Mouse (Mus musculus) urinary bladder, postnatal 0 days (tissue): ENCODE results near the gene Olfr2. TPM values are rescaled to one million over a fixed set of nuclear protein-coding genes. Genes with fewer than 3 reads are reported as not detected.

Source experiments
- polyA plus RNA-seq: library from polyadenylated mRNA; unstranded; fragments of >200 nt; fragmentation: Nextera tagmentation; extraction: Ambion mirVana; gene quantifications from 2 replicates; pipeline ENCODE4 v1.2.1, GENCODE M21; 2015

Gene Olfr2
- not detected in 2 replicates for polyA plus RNA-seq

GRCm38 (mm10) chr7:107005972-107006371 lies at the start of gene Olfr2:
Gene Olfr2 (minus strand): TSS chr7:107006072.

GRCm38 (mm10) chr7:107030874-107031273 lies 25.0 kb upstream of the Olfr2 start, which contains the start of gene Olfr713:
Gene Olfr713 (plus strand): TSS chr7:107031174.

GRCm38 (mm10) chr7:106975353-106975752 lies 30.5 kb downstream of the Olfr2 start, which contains the start of gene Olfr711:
Gene Olfr711 (minus strand): TSS chr7:106975453.

GRCm38 (mm10) chr7:106963837-106964236 lies 42.0 kb downstream of the Olfr2 start, which contains the start of gene Olfr6:
Gene Olfr6 (minus strand): TSS chr7:106963937.

GRCm38 (mm10) chr7:106948212-106948611 lies 57.7 kb downstream of the Olfr2 start, which contains the start of gene Olfr710:
Gene Olfr710 (minus strand): TSS chr7:106948312.

Other genes with a start within 250 kb of the Olfr2 start
- not detected in 2 replicates for gene Olfr699, start 212.9 kb downstream of the Olfr2 start, polyA plus RNA-seq
- gene Olfr700, start 197.2 kb downstream of the Olfr2 start, polyA plus RNA-seq = not detected in 2 replicates
- not detected in 2 replicates for gene Olfr701, start 191.9 kb downstream of the Olfr2 start, polyA plus RNA-seq
- not detected in 2 replicates for gene Olfr702, start 172.2 kb downstream of the Olfr2 start, polyA plus RNA-seq
- gene Olfr703, start 162.7 kb downstream of the Olfr2 start, polyA plus RNA-seq = not detected in 2 replicates
- gene Olfr704, start 142.9 kb downstream of the Olfr2 start, polyA plus RNA-seq = not detected in 2 replicates
- not detected in 2 replicates for gene Olfr705, start 129.2 kb downstream of the Olfr2 start, polyA plus RNA-seq
- not detected in 2 replicates for gene Olfr706, start 117.9 kb downstream of the Olfr2 start, polyA plus RNA-seq
- gene Olfr707, start 104.8 kb downstream of the Olfr2 start, polyA plus RNA-seq = not detected in 2 replicates
- gene Olfr1532-ps1, start 98.1 kb downstream of the Olfr2 start, polyA plus RNA-seq = not detected in 2 replicates
- gene Olfr709-ps1, start 73.9 kb downstream of the Olfr2 start, polyA plus RNA-seq = not detected in 2 replicates
- not detected in 2 replicates for gene Olfr710, start 57.8 kb downstream of the Olfr2 start, polyA plus RNA-seq
- gene Olfr6, start 42.1 kb downstream of the Olfr2 start, polyA plus RNA-seq = not detected in 2 replicates
- not detected in 2 replicates for gene Olfr711, start 30.6 kb downstream of the Olfr2 start, polyA plus RNA-seq
- not detected in 2 replicates for gene Olfr713, start 25.1 kb upstream of the Olfr2 start, polyA plus RNA-seq
- gene Olfr714, start 64.9 kb upstream of the Olfr2 start, polyA plus RNA-seq = not detected in 2 replicates
- not detected in 2 replicates for gene Olfr17, start 87.1 kb upstream of the Olfr2 start, polyA plus RNA-seq
- not detected in 2 replicates for gene Olfr715b, start 104.3 kb upstream of the Olfr2 start, polyA plus RNA-seq
- gene Olfr715, start 125.0 kb upstream of the Olfr2 start, polyA plus RNA-seq = not detected in 2 replicates
- not detected in 2 replicates for gene Olfr716, start 132.3 kb upstream of the Olfr2 start, polyA plus RNA-seq
- not detected in 2 replicates for gene Nlrp14, start 160.9 kb upstream of the Olfr2 start, polyA plus RNA-seq
- not detected in 2 replicates for gene Rbmxl2, start 203.4 kb upstream of the Olfr2 start, polyA plus RNA-seq